Mouse (Mus musculus) thymus, adult 2 months (tissue): ENCODE results near the gene Glra1. TPM values are rescaled to one million over a fixed set of nuclear protein-coding genes. Genes with fewer than 3 reads are reported as not detected.
"Not testable (repeated sequence)": the region's sequence is repeated elsewhere in the genome, so short reads cannot be mapped to it uniquely, and the experiment has no call there.

ENCODE experiments used
- DNase-seq: peaks from one replicate; pipeline ENCODE4 v3.0.0; 2021
- H3K27ac ChIP-seq: fragments of 200-500 bp; 2 replicates; pipeline ENCODE4 v1.5.1; 2012; ENCODE audit warnings: low read length, control low read depth; ENCODE audit not compliant: control insufficient read depth, insufficient read depth
- H3K27me3 ChIP-seq: fragments of 200-500 bp; 2 replicates; pipeline ENCODE4 v1.6.1; 2012; ENCODE audit warnings: mild to moderate bottlenecking, low read length, moderate library complexity, mixed read lengths; ENCODE audit not compliant: control insufficient read depth, insufficient read depth
- H3K36me3 ChIP-seq: fragments of 200-500 bp; 2 replicates; pipeline ENCODE4 v1.6.1; 2012; ENCODE audit warnings: mild to moderate bottlenecking, low read length, moderate library complexity; ENCODE audit not compliant: control insufficient read depth, insufficient read depth
- H3K4me1 ChIP-seq: fragments of 200-500 bp; replicated peaks from 2 replicates; pipeline ENCODE4 v1.6.1; 2012; ENCODE audit warnings: low read length; ENCODE audit not compliant: control insufficient read depth, insufficient read depth
- H3K4me3 ChIP-seq: fragments of 200-500 bp; 2 replicates; pipeline ENCODE4 v1.5.1; 2012; ENCODE audit warnings: mild to moderate bottlenecking, low read length, control low read depth, moderate library complexity; ENCODE audit not compliant: control insufficient read depth, insufficient read depth
- CTCF ChIP-seq: fragments of 200-500 bp; IDR thresholded peaks from 2 replicates; pipeline ENCODE4 v1.5.1; 2012; ENCODE audit warnings: mild to moderate bottlenecking, control low read depth, low read length, moderate library complexity, borderline replicate concordance; ENCODE audit not compliant: control insufficient read depth, poor library complexity, insufficient read depth; ENCODE audit errors: extremely low read depth
- POLR2A ChIP-seq: fragments of 200-500 bp; IDR thresholded peaks from 2 replicates; pipeline ENCODE4 v1.6.1; 2012; ENCODE audit warnings: mild to moderate bottlenecking, low read length, control low read depth, moderate library complexity; ENCODE audit not compliant: control insufficient read depth, poor library complexity, insufficient read depth; ENCODE audit errors: extremely low read depth
- WGBS: fragments of 180-500 bp; shearing (Covaris S2); methylation state at CpG from one replicate; pipeline ENCODE4 v1.1.7; 2018; 5-methylcytosine and 5-hydroxymethylcytosine counted together
- polyA plus RNA-seq: library from polyadenylated mRNA; depleted of rRNA; stranded (reverse); fragments of >200 nt; gene quantifications from 2 replicates; pipeline ENCODE4 v1.2.3, GENCODE M21; 2012; rRNA removed

The Glra1 gene
- not detected in 2 replicates for polyA plus RNA-seq

DNA sequence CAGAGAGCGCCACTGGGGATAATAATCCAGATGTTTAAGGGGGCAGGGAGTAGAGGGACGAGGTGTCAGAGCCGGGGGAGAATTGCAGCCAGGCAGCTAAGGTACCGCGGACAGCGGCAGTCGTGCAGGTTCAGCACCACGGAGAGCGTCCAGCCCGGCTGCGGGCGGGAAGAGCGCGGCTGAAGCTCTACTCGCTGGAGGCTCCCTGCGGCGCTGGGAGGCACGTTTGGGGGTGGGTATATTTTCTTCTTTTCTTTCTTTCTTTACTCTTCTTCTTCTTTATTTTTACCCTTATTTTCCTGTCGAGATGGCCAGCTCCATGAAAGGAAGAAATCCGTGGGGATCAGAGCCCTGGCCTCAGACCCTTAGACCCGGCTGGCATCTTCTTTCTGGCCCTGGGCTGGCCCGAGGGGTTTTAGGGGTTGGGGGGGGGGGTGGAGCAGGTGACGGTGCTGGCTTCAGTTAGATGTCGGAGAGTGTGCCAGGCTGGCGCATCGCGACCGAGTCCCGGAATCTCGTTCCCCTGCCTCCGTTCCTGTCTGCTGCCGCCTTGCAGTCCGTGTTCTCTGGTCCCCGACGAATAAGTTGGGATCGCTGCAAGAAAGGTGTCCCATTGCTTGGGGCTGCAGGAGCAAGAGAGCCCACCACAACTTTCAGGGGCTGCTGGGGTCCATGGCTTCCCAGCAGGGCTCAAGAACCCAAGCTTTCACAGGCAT, at the start of gene Glra1:
Gene Glra1, minus strand, starts transcription at position 391 of the 716 bp plus-strand sequence.
- peak; percentile 44 for DNase-seq
- WGBS = 6% methylated on average over 36 of the region's 36 CpGs
- Histone ChIP-seq H3K4me1 (no peaks in the 10 kb centered on the region), H3K27me3 (no peaks in the 10 kb centered on the region), H3K4me3 (no peak within 1 kb of the TSS), H3K36me3 (no peaks in the 10 kb centered on the region), H3K27ac (no peak within 1 kb of the TSS)
- no peak for TF ChIP-seq CTCF

DNA sequence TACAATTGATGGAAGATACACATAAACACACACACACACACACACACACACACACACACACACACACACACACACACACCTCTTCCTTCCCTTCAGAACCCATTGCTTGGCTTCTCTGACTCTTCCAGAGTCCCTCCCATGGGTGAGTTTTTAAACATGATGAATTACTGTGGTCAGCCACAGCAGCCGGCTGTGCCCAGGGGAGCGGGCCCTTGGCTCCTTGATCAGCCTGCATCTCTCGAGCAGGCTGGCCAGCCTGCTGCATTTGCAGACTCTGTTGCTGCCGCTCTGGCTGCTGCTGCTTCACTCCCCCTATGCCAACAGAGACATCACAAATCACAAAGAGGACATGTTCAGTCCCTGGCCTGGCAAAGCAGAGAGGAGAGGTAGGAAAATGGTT, 29.0 kb upstream of the Glra1 start:
- TF ChIP-seq CTCF (no peak), POLR2A (no peak)
- Histone ChIP-seq H3K4me3 (no peak overlapping the region), H3K4me1 (no peaks in the 10 kb centered on the region), H3K27ac (no peak overlapping the region), H3K36me3 (no peaks in the 10 kb centered on the region), H3K27me3 (no peaks in the 10 kb centered on the region)
- 27% methylated on average over 4 of the region's 4 CpGs for WGBS
- DNase-seq = no peak

DNA sequence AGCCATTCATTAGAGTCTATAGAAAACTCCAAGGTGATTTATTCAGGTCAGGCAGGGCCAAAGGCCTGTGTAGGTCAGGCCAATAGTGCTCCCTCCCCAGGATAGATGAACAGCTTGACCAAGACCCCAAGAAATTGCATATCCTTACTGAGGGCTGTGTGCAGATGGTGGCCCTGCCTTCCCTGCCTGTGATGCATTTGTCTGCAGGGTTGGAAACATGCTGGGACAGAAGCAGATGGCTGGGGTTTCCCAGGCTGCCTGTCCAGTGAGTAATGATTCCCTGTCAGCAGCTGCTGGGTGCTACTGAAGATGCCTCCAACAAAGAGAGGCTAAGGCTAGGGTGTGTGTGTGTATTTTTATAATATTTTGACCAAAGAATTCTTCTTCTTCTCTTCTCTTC, 25.9 kb upstream of the Glra1 start:
- no peak for DNase-seq
- Histone ChIP-seq H3K27ac (no peak overlapping the region), H3K36me3 (no peaks in the 10 kb centered on the region), H3K4me1 (no peaks in the 10 kb centered on the region), H3K27me3 (no peaks in the 10 kb centered on the region), H3K4me3 (no peak overlapping the region)
- TF ChIP-seq POLR2A = no peak

DNA sequence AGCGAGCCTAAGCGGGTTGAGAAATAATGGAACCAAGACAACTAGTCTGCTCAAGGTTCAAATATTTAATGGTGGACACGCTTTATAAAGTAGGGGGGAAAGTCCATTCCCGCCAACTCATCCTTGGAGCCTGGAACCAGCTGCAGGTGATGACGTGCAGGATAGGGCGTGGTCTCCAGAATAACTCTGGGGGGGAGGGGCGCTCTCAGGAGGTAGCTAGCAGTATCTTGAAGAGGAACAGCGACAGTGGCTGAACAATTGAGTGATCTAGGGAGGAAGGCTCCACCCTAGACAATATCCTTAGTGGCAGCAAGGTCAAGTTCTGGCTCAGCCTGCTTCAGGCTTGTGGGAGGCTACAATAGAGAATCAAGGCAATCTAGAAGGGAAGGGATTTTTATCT, 6.6 kb upstream of the Glra1 start:
- DNase-seq, H3K36me3 ChIP-seq, H3K4me1 ChIP-seq, H3K4me3 ChIP-seq, H3K27me3 ChIP-seq, H3K27ac ChIP-seq: not testable (repeated sequence)
- 72% methylated on average over 8 of the region's 8 CpGs for WGBS

DNA sequence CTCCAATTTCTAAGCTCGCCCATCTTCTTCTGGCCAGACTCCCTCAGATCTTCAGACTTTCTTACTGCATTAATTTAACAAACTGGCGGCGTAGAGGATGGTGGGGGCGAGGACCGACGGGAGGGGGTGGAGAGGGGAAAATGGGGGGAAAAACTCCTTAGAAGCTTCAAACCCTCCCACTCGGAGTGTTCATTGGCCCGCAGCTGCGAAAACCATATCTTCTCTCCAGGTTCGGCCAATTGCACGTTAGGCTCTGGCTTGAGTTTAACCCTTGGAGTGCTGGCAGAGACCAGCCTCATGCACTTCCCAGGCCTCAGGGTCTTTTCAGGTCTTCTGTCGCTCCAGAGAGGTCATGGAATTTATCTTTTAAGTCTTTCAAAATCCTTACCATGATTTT, 524 bp upstream of the Glra1 start:
- no peak overlapping the region for H3K4me3 ChIP-seq
- WGBS = 8% methylated on average over 12 of the region's 12 CpGs
- no peak overlapping the region for H3K27ac ChIP-seq
- H3K4me1 ChIP-seq = no peaks in the 10 kb centered on the region
- TF ChIP-seq POLR2A (no peak), CTCF (no peak)
- DNase-seq = no peak
- H3K27me3 ChIP-seq = no peaks in the 10 kb centered on the region
- H3K36me3 ChIP-seq = no peaks in the 10 kb centered on the region

DNA sequence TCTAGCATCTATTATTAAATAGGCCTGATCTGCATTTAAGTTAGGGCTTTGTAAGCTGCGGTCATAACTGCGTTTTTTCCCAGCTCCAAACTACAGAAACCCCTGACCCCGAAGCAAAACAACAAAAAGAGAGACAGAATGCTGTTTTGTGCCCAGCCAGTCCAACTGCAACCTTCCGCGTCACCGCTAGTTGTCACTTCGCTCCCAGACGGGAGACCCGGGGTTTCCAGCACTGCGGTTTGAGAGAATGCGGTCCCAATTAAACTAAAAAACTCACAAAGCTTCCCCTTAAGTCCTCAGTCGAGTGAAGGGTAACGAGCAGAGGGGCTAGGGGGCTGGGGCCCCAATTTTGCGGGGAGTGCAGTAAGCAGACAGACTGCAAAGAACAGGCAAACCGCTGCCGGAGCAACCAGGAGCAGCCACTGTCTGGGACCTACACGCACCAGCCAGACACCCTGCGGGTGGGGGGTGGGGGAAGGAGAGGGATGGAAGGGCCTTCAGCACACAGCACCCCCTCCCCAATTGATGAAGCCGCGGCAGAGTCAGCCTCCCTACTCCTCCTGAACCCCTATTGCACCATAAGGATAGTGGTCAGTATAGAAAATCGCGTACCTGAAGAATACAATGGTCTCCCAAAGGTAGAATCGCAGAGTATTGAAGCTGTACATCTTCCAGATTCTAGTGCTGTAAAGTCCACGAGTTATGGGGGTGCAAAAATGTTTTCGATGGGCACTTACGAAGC, 761 bp downstream of the Glra1 start:
- no peak for DNase-seq
- Histone ChIP-seq H3K27me3 (no peaks in the 10 kb centered on the region), H3K4me1 (no peaks in the 10 kb centered on the region), H3K4me3 (no peak overlapping the region), H3K27ac (no peak overlapping the region), H3K36me3 (no peaks in the 10 kb centered on the region)
- no peak for TF ChIP-seq POLR2A
- TF ChIP-seq CTCF = no peak
- 13% methylated on average over 26 of the region's 26 CpGs for WGBS

DNA sequence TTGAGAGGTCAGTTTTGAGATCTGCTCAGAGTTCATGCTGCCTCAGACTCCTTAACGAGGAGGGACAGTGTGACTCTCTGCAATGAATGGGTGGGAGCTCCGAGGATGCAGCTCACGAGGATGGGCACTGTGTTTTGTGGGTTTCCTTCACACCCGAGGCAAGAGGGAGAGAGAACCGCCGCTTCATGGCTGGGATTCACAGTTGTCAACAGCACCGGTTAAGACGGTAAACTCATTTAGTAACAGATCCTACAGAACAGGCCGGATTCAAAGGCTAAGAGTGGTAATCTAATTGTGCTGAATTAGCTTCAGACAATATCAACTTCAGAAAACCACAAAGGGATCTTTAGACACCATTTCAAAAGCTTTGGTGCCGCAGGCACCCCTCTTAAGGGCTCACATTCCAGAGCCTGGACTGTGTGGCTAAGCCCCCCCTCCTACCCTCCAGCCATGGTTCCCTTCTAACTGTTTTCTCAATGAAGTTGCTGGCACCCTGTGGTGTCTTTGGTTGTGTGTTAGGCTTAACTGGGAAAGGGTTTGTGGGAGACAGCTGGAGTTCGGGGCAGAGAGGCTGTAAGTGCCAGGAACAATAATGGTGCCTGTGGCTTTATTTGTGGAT, 6.4 kb downstream of the Glra1 start:
- 28% methylated on average over 11 of the region's 11 CpGs for WGBS
- TF ChIP-seq CTCF (no peak), POLR2A (no peak)
- DNase-seq = no peak
- Histone ChIP-seq H3K27me3 (no peaks in the 10 kb centered on the region), H3K27ac (no peak overlapping the region), H3K36me3 (no peaks in the 10 kb centered on the region), H3K4me1 (no peaks in the 10 kb centered on the region), H3K4me3 (no peak overlapping the region)
